Mouse (Mus musculus) neural tube, embryonic 15.5 days (tissue): ENCODE measurements at regions not wholly inside any gene's neighbourhood (a gene's known extent, or its start where the extent isn't known, plus 50 kb on each side); places are given as distances from the start of the nearest gene placed in this dataset.

ENCODE experiments used
- ATAC-seq: fragments of 200-750 bp; cut with Nextera tagmentation; 2 replicates; pipeline ENCODE4 v1.8.0; 2017; ENCODE audit warnings: mild to moderate bottlenecking, moderate TSS enrichment, moderate library complexity; ENCODE audit not compliant: low FRiP score
- H3K27ac ChIP-seq: fragments of 300-500 bp; sonication (generic); replicated peaks from 2 replicates; pipeline ENCODE4 v1.5.1; 2015; ENCODE audit warnings: mild to moderate bottlenecking, inconsistent platforms
- H3K27me3 ChIP-seq: fragments of 300-500 bp; sonication (generic); replicated peaks from 2 replicates; pipeline ENCODE4 v1.6.1; 2015; ENCODE audit warnings: inconsistent platforms
- H3K36me3 ChIP-seq: fragments of 300-500 bp; sonication (generic); 2 replicates; pipeline ENCODE4 v1.6.1; 2015; ENCODE audit warnings: inconsistent platforms
- H3K4me1 ChIP-seq: fragments of 300-500 bp; sonication (generic); 2 replicates; pipeline ENCODE4 v1.6.1; 2015; ENCODE audit warnings: inconsistent platforms
- H3K4me2 ChIP-seq: fragments of 300-500 bp; sonication (generic); 2 replicates; pipeline ENCODE4 v1.6.1; 2015; ENCODE audit warnings: inconsistent platforms, mild to moderate bottlenecking, moderate library complexity
- H3K4me3 ChIP-seq: fragments of 300-500 bp; sonication (generic); replicated peaks from 2 replicates; pipeline ENCODE4 v1.5.1; 2015; ENCODE audit warnings: mild to moderate bottlenecking, inconsistent platforms
- H3K9ac ChIP-seq: fragments of 300-500 bp; sonication (generic); replicated peaks from 2 replicates; pipeline ENCODE4 v1.6.1; 2015; ENCODE audit warnings: mild to moderate bottlenecking, inconsistent platforms
- H3K9me3 ChIP-seq: fragments of 300-500 bp; sonication (generic); replicated peaks from 2 replicates; pipeline ENCODE4 v1.6.1; 2016; ENCODE audit warnings: inconsistent platforms
- WGBS: fragments of 180-500 bp; shearing (Covaris S2); methylation state at CpG from one replicate; pipeline ENCODE4 v1.1.7; 2015; ENCODE audit warnings: mixed read lengths; 5-methylcytosine and 5-hydroxymethylcytosine counted together

DNA sequence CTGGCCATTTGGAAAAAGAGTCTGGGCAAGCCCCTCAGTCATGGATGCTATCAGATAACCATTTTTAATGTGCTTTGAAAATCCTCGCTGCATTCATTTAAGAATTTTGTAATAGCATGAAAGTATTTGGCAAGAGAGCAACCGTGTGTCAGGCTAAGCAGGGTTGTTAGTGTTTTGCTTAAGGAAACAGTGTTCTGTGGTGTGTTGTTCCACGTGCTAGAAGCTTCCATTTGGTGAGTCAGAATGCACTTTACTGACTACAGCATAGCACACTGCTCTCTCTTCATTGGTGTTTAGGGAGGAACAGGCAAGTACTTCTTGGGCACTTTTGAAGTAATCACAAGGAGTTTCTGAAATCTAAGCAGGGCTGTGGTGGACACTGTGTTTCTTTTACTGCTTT is 661.0 kb upstream of the Pkn2 start:
- no peaks in the 10 kb centered on the region for H3K4me1 ChIP-seq
- H3K36me3 ChIP-seq, result no peaks in the 10 kb centered on the region
- H3K27me3 ChIP-seq, result no peaks in the 10 kb centered on the region
- no peak overlapping the region for H3K4me2 ChIP-seq
- no peak overlapping the region for H3K9ac ChIP-seq
- H3K4me3 ChIP-seq, result no peak overlapping the region
- H3K9me3 ChIP-seq, result no peaks in the 10 kb centered on the region
- 53% methylated on average over 3 of the region's 3 CpGs for WGBS
- H3K27ac ChIP-seq, result no peak overlapping the region
- ATAC-seq, result no peak

DNA sequence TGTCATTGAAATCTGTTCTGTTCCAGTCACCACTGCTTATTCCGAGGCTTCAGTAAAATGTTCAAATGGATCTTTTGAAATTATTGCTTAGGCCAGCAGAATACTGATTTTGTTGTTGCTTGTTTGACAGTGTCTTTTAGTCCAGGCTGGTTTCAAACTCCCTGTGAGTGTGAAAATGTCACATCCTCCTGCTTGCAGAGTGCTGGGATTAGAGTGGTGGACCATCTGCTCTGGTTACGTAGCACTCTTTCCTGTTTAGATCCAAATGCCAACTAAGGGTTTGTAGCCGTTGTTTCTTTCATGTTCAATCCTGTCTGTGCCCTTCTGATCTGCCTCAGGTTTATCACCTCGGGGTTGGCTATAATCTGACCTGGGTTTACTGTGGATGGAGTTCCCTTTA is 646.2 kb upstream of the Pkn2 start:
- ATAC-seq, result no peak
- Histone ChIP-seq H3K4me2 (no peak overlapping the region), H3K9me3 (no peaks in the 10 kb centered on the region), H3K36me3 (no peaks in the 10 kb centered on the region), H3K4me1 (no peaks in the 10 kb centered on the region), H3K4me3 (no peak overlapping the region), H3K27ac (no peak overlapping the region), H3K9ac (no peak overlapping the region), H3K27me3 (no peaks in the 10 kb centered on the region)
- WGBS, result 69% methylated on average over 4 of the region's 4 CpGs

DNA sequence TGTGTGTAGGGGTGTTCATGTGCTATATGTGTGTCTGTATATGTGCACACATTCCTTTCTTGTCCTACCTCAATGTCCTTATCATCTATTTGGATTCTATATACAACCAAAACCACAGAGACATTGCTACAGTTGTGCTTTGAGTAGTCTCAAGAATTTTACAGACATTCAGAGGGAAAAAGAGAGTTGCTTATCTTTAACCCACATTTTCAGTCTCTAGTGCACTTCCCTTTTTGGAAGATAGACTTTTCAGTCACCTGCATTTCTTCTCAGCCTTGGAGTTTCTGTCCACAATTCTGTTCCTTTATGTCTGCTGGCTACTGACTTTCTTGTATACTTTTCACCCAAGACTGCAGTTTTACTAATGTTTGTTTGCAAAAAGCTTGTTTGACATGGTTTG is 645.5 kb upstream of the Pkn2 start:
- H3K27ac ChIP-seq, result no peak overlapping the region
- no peak for ATAC-seq
- H3K4me1 ChIP-seq, result no peaks in the 10 kb centered on the region
- H3K4me2 ChIP-seq, result no peak overlapping the region
- H3K4me3 ChIP-seq, result no peak overlapping the region
- H3K9me3 ChIP-seq, result no peaks in the 10 kb centered on the region
- H3K9ac ChIP-seq, result no peak overlapping the region
- H3K36me3 ChIP-seq, result no peaks in the 10 kb centered on the region
- H3K27me3 ChIP-seq, result no peaks in the 10 kb centered on the region

DNA sequence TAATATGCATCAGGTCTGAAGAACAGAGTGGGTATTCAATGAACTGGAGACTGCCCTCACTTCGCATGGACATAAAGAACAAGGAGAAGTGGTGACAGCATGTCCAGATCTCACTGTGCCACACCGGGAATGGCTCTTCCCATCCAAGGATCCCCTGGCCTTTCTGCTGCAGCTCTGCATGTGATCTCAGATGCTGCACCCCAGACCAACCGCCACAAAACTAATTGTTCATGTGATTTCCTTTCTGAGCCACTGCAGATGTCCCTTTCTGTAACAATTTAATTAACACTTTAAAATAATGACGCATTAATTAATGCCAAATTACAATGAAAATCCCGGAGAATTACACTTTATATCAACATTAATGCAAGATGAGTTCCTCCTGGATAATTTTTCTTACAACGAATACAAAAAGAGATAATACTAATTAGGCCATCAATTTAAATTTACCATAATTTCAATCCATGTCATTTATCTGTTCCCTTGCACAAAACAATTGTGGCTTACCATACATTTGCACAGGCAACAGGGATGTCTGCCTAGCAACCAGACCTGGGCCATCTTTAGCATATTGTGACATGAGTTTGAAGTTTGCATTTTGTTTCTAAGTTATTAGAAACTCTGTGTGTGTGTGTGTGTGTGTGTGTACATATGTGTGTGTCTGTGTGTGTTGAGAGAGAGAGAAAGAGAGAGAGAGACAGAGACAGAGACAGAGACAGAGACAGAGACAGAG is 630.9 kb upstream of the Pkn2 start:
- Histone ChIP-seq H3K9ac (no peak overlapping the region), H3K36me3 (no peaks in the 10 kb centered on the region), H3K4me2 (no peak overlapping the region), H3K27ac (no peak overlapping the region), H3K27me3 (no peaks in the 10 kb centered on the region), H3K4me3 (no peak overlapping the region), H3K9me3 (no peaks in the 10 kb centered on the region), H3K4me1 (0 out of 2 replicates have a peak, but pooled peaks cover 2% of the 10 kb centered on the region)
- no peak for ATAC-seq
- 52% methylated on average over 6 of the region's 6 CpGs for WGBS

DNA sequence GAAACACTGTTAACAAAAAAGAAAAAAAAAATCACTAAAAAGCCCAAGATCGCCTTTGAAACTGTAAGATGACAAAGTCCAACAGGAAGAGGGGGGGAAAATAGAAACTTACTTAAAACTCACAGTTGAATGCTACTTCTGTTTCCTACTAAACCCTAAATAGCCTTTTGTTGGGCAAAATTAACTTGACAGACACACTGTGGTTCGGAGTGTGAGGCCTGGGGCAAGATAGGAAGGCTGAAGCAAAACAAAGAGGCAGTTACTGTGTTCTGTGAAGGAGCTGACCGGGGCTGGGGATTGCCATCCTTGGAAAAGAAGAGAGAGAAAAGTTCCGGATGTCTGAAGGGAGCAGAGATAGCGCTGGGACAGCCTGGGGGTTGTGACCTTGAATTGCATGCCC is 627.7 kb upstream of the Pkn2 start:
- Histone ChIP-seq H3K36me3 (no peaks in the 10 kb centered on the region), H3K4me2 (no peak overlapping the region), H3K9me3 (no peaks in the 10 kb centered on the region), H3K27me3 (no peaks in the 10 kb centered on the region), H3K4me1 (0 out of 2 replicates have a peak, but pooled peaks cover 2% of the 10 kb centered on the region), H3K4me3 (no peak overlapping the region), H3K27ac (no peak overlapping the region), H3K9ac (no peak overlapping the region)
- 64% methylated on average over 5 of the region's 5 CpGs for WGBS
- no peak for ATAC-seq

DNA sequence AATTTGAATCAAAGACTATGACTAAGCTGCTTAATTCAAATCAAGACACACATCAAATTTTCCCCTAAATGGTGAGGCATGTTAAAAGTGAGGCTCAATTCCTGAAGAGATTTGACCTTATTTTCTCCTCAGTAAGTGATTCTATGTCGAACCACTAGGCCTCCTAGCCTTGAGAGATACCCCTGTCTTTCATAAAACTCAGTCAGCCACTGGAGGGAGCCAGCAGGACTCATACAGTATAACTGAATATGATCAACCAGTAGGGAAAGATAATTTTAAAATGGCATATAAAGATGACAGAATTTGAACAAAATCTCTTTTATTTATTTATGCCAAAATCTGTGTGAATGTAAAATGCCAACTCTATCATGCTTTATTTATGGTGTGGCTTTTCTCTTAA is 626.5 kb upstream of the Pkn2 start:
- ATAC-seq, result no peak

DNA sequence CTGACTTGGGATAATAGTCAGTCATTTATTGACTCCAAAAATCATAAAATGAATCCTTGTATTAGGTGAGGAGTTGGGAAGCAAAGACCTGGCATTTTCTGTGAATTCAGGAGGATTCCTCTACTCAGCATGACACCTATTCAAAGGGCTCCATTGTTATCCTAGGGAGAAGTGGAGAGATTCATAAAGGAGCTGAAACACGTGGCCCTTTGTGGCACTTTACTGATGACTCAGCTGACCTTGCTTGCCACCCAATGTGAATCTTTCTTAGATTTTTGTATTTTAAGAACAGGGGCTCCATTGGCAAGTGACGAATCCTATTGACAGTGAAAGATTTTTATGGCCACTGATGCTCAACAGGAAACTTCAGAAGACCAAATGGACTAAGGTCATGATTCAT is 619.2 kb upstream of the Pkn2 start:
- H3K4me3 ChIP-seq, result no peak overlapping the region
- no peak overlapping the region for H3K4me2 ChIP-seq
- H3K4me1 ChIP-seq, result no peaks in the 10 kb centered on the region
- WGBS, result 28% methylated on average over 2 of the region's 2 CpGs
- no peaks in the 10 kb centered on the region for H3K9me3 ChIP-seq
- no peaks in the 10 kb centered on the region for H3K36me3 ChIP-seq
- no peak overlapping the region for H3K27ac ChIP-seq
- no peaks in the 10 kb centered on the region for H3K27me3 ChIP-seq
- H3K9ac ChIP-seq, result no peak overlapping the region
- no peak for ATAC-seq

More for the DNA sequence above, 626.5 kb upstream of the Pkn2 start:
- no peaks in the 10 kb centered on the region for H3K36me3 ChIP-seq
- 0 out of 2 replicates have a peak, but pooled peaks cover 2% of the 10 kb centered on the region for H3K4me1 ChIP-seq
- H3K27ac ChIP-seq, result no peak overlapping the region
- no peak overlapping the region for H3K9ac ChIP-seq
- no peaks in the 10 kb centered on the region for H3K9me3 ChIP-seq
- H3K4me2 ChIP-seq, result no peak overlapping the region
- H3K27me3 ChIP-seq, result no peaks in the 10 kb centered on the region
- no peak overlapping the region for H3K4me3 ChIP-seq
- 60% methylated on average over 1 of the region's 1 CpGs for WGBS

DNA sequence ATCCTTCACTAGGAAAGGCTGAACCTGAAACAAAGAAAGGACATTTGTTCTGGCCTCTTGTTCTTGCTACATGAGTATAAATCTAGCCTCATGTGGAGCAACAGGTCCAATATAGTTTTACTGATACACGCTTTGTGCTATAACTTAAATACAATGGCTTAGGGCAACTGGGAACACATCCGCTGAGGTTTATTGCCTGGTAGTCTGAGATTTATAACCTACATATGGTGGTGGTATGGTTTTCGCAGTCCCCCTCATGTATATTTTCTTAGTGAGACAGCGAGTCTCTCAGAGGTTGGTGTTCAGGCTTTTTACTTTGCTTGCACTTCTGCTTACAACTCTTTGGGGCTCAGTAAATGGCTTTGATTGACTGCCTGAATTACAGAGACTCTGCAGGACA is 613.6 kb upstream of the Pkn2 start:
- Histone ChIP-seq H3K27me3 (no peaks in the 10 kb centered on the region), H3K9me3 (no peaks in the 10 kb centered on the region), H3K36me3 (no peaks in the 10 kb centered on the region), H3K27ac (no peak overlapping the region), H3K4me2 (no peak overlapping the region), H3K9ac (no peak overlapping the region), H3K4me3 (no peak overlapping the region), H3K4me1 (no peaks in the 10 kb centered on the region)
- WGBS, result 63% methylated on average over 4 of the region's 4 CpGs
- ATAC-seq, result no peak

DNA sequence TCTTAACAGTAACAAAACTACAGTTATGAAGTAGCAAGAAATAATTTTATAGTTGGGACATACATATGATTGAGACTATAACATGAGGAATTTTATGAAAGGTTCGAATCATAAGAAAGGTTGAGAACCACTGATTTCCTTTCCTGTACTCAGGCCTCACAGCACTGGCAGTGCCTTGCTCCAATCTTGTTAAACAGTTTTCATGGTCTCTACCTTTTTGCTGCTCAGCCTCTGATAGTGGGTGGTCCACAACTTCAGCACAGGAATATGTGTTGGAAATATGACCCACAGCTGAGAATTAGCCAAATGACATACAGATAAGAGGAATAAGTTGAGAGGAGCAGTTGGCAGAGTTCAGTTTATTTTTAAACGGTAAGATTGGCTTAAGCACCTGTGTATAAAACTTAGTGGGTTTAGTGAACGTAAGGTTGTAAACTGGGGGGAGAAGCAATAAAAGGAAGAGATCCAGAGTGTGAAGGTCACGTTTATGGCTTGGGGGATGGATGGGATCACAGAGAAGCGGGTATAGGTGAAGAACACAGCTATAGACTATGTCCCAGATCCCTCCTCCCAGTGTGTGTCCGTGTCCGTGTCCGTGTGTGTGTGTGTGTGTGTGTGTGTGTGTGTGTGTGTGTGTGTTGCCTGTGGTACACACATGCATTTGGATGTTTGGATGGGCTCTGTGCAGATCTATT is 596.3 kb upstream of the Pkn2 start:
- WGBS, result 67% methylated on average over 8 of the region's 8 CpGs
- Histone ChIP-seq H3K4me2 (no peak overlapping the region), H3K36me3 (no peaks in the 10 kb centered on the region), H3K27me3 (no peaks in the 10 kb centered on the region), H3K4me1 (no peaks in the 10 kb centered on the region), H3K27ac (no peak overlapping the region), H3K4me3 (no peak overlapping the region), H3K9ac (no peak overlapping the region), H3K9me3 (no peaks in the 10 kb centered on the region)
- ATAC-seq, result no peak

DNA sequence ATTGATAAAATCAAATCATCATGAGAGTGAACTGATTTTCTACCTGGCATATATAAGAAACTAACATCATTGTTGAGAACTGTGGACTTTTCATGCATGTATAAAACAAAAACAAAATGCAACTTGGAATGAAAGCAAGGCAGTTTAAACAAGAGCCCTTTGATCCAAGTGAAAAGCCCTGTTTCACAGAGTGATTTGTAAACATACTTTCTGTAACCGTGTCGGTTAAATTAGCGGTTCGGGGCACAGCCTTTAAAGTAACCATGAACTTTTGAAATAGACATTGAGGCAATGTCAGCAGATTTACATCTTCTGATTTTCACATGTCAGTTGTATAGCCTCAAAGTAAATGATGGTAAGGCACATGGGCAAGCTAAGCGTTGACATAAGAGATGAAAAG is 593.7 kb upstream of the Pkn2 start:
- Histone ChIP-seq H3K4me2 (no peak overlapping the region), H3K4me1 (no peaks in the 10 kb centered on the region), H3K4me3 (no peak overlapping the region), H3K9me3 (no peaks in the 10 kb centered on the region), H3K36me3 (no peaks in the 10 kb centered on the region), H3K27me3 (no peaks in the 10 kb centered on the region), H3K27ac (no peak overlapping the region), H3K9ac (no peak overlapping the region)
- WGBS, result 23% methylated on average over 5 of the region's 5 CpGs
- ATAC-seq, result no peak

DNA sequence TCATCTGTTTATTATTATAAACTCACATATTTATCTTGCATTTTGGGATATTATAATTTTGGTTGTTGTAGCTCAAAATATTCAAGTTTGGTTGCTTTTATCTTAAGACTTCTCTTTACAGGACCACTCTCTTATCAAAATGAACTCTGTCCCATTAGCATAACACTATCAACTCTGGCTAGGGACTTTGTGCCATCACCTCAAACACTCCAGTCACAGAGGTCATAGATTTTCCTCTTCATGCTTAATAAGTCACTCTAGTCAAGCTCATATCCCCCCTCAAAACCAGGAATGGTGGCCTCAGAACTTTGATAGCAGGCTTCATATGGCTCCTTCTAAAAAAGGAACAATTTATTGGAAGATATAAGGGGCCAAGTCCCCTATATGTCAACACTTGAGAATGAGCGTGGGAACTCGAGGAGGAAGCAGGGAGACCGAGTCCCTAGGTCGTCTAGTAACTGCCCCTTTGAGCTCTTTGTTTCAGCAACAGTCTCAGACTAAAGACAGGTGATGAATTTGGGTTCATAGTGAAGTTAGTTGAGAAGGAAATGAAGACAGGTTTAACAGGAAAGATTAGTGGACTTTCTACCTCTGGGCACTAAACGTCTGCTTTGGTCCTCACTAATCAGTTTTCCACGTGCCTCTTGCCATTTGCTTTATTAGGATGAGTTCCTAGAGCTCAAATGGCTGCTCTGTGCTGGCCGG is 565.4 kb upstream of the Pkn2 start:
- WGBS, result 63% methylated on average over 7 of the region's 7 CpGs
- Histone ChIP-seq H3K27ac (no peak overlapping the region), H3K4me1 (no peaks in the 10 kb centered on the region), H3K9me3 (no peaks in the 10 kb centered on the region), H3K4me3 (no peak overlapping the region), H3K9ac (no peak overlapping the region), H3K4me2 (no peak overlapping the region), H3K36me3 (no peaks in the 10 kb centered on the region), H3K27me3 (no peaks in the 10 kb centered on the region)
- ATAC-seq, result no peak

DNA sequence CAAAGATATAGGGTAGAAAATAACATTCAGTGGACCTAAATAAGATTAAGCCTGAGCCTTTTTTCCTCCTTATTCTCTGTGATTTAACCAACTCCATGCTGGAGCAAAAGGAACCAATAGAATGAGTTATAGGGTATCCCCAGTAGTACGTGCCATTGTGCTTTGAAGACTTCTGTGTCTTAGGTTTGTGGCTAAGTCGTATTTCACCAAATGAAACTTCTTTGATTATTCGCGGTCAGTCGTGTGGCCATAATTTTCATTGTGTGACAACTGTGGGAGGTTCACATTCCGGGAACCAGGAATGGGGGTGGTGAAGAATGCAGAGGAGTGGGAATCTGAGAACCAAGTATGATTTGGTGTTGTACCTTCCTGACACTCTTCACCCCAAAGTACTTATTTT is 535.6 kb upstream of the Pkn2 start:
- Histone ChIP-seq H3K27me3 (no peaks in the 10 kb centered on the region), H3K36me3 (no peaks in the 10 kb centered on the region), H3K4me3 (no peak overlapping the region), H3K4me2 (no peak overlapping the region), H3K4me1 (no peaks in the 10 kb centered on the region), H3K9ac (no peak overlapping the region), H3K9me3 (no peaks in the 10 kb centered on the region), H3K27ac (no peak overlapping the region)
- WGBS, result 21% methylated on average over 6 of the region's 6 CpGs
- no peak for ATAC-seq
